Mouse (Mus musculus) thymus, postnatal 4 days (tissue): ENCODE data around the gene Stk36.

ENCODE experiments used
- DNase-seq: peaks from one replicate; pipeline ENCODE4 v3.0.0; 2021

Gene Stk36

GRCm38 (mm10) chr1:74672731-74673130, 71.5 kb downstream of the Stk36 start:
- no peak for DNase-seq

DNA sequence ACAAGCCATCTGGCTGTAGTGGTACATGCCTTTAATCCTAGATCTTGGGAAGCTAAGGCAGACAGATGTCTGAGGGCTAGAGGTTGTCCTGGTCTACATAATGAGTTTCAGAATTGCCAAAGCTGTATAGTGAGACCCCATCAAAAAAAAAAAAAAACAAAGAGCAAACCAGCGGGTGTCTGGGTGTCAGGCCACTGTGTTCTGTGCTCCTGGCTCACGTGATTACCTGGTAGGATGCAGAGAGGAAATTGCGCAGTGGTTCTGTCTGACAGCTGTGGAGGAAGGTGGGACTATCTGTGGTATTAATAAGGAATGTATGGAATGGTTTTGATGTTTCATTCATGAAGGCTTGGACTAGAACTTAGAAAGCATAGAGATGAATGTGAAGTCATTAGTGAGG, 75.6 kb downstream of the Stk36 start:
- no peak for DNase-seq

GRCm38 (mm10) chr1:74677843-74678242, 76.6 kb downstream of the Stk36 start:
- no peak for DNase-seq
